Mouse (Mus musculus) heart, postnatal 25 days (tissue): ENCODE results near the gene 9130204L05Rik. TPM values are rescaled to one million over a fixed set of nuclear protein-coding genes. Genes with fewer than 3 reads are reported as not detected.

Experiments used
- DNase-seq: peaks from one replicate; pipeline ENCODE4 v3.0.0; 2022; ENCODE audit warnings: low spot score
- intact Hi-C: fragments of 180-260 bp; cut with DNase I; formaldehyde crosslinking; loops from one replicate; pipeline ENCODE4 v1.15.1; 2025
- total RNA-seq, 2 experiments: library from RNA; stranded (reverse); gene quantifications; 2 replicates each; pipeline ENCODE4 v1.2.3; 2021

The 9130204L05Rik gene
- not detected for total RNA-seq

GRCm38 (mm10) chr3:91090703-91091102 is at the start of gene 9130204L05Rik:
TSS of gene 9130204L05Rik (minus strand) at chr3:91090803.
- no peak for DNase-seq
- intact Hi-C loops: no loop called here

GRCm38 (mm10) chr3:91108696-91109095 is 18.1 kb upstream of the 9130204L05Rik start:
- intact Hi-C loops: no loop called here
- DNase-seq: no peak

- intact Hi-C loops: no loop called here
- DNase-seq: no peak
Observed at GRCm38 (mm10) chr3:91059211-91059610, 31.4 kb downstream of the 9130204L05Rik start.

GRCm38 (mm10) chr3:91052654-91053053 is 37.9 kb downstream of the 9130204L05Rik start:
- intact Hi-C loops: no loop called here
- no peak for DNase-seq
